Mouse (Mus musculus) inflammation-experienced regulatory T-cells, adult 16 weeks (primary cell): Measurements from ENCODE around the gene Golm1. TPM values are rescaled to one million over a fixed set of nuclear protein-coding genes. Genes with fewer than 3 reads are reported as not detected.

ENCODE experiments used
- polyA plus RNA-seq: library from polyadenylated mRNA; unstranded; fragments of 100-300 nt; shearing (Covaris generic); gene quantifications from one replicate; pipeline ENCODE4 v1.2.1, GENCODE M21; 2017

Golm1 gene
- 46.7 TPM for polyA plus RNA-seq

DNA sequence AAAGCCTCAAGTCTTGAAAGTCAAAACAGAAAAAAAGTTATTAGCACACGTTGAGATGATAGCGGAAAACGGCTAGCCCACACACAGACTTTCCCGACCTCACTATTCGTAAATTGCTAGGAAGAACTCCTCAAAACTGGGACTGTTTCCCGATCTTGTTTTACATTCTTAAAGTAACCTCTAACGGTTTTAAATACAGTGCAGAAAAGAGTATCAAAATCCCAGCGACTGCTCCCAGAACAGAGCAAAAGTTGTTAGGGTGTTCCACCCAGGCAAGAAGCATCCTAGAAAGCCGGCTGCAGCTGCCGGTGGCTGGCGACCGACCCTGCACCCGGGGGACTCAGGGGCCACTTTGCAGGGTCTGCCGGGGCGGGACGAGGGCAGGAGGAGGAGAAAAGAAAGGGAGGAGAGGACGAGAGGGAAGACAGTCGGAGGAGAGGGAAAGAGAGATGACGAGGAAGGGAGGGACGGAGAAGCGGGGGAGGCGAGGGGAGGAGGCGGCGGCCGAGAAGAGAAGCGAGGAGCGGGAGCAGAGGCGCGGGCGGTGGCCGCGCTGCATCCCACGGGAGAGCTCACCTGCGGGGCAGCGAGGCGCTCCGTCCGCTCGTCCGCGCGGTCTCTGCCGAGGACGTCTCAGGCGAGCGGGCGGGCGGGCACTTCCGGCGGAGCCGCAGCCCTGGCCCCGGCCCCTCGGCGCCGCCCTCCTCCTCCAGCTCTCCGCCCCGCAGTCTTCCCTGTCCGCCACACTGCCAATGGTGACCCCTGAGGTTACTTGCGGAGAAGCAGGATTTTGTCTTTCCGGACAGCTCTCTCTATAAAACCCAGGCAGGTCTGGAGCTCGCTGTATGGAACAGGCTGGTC, at the start of gene Golm1:
Gene Golm1 (minus strand): TSS at position 661 of the 861 bp plus-strand sequence.

GRCm38 (mm10) chr13:59711984-59712383, 36.4 kb upstream of the Golm1 start, which contains the start of gene Spata31d1b:
Gene Spata31d1b, plus strand, starts transcription at chr13:59712284.

DNA sequence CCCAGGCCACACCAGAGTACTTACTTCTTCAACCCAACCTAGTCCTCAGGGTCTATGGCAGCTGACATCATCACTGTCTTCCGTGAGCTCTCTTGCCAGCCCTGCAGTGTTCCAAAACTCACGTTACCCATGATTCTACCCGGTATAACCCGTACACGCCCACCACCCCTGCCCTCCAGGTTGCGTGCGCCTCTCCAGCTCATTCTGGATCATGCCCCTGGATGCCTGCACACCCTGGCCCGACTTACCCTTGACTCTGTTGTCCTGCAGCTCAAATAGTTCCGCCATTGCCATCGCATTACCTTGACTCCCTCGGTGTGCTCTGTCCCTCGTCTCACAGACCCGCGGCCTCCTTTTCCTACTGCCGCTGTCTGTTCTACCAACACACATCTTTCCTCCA, 34.6 kb upstream of the Golm1 start, which contains the start of gene Spata31d1a:
Gene Spata31d1a (minus strand): TSS at position 101 of the 400 bp plus-strand sequence.

DNA sequence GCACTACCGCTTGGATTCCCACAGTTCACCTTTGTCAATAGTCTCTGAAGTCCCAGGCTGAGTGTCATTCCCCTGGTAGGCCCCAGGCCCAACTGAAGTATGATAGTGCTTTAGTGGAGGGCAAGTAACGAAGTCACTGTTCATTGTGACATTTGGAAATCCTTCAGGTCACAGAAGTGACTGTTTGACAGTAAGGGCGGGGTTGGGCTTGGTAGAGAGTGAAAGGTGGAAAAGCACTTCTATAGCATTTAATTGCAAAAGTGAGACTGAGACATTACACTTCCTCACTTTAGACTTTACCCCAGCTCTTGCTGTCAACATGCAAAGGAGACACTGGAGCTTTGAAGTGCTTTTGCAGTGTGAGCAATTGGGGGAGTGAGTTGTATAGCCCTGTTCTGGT, 18.4 kb upstream of the Golm1 start, which contains the start of gene 4921517D22Rik:
Gene 4921517D22Rik (minus strand): TSS at position 101 of the 400 bp plus-strand sequence.

GRCm38 (mm10) chr13:59584947-59585647, 90.5 kb downstream of the Golm1 start, which contains the start of the genes Agtpbp1 and Naa35:
Gene Agtpbp1, minus strand, starts transcription at chr13:59585227.
Gene Naa35, plus strand, starts transcription at chr13:59585259.

Other genes with a start within 250 kb of the Golm1 start
- 20.3 TPM for gene Agtpbp1, start 90.6 kb downstream of the Golm1 start, polyA plus RNA-seq
- 84.3 TPM for gene Naa35, start 90.6 kb downstream of the Golm1 start, polyA plus RNA-seq
- gene 4921517D22Rik, start 18.3 kb upstream of the Golm1 start, polyA plus RNA-seq, result 0.15 TPM
- gene Spata31d1a, start 34.5 kb upstream of the Golm1 start, polyA plus RNA-seq, result not detected
- not detected for gene Spata31d1b, start 36.5 kb upstream of the Golm1 start, polyA plus RNA-seq
- not detected for gene Spata31d1d, start 55.9 kb upstream of the Golm1 start, polyA plus RNA-seq
- not detected for gene 1700014D04Rik, start 70.9 kb upstream of the Golm1 start, polyA plus RNA-seq
- 76.1 TPM for gene Isca1, start 94.0 kb upstream of the Golm1 start, polyA plus RNA-seq
- gene Gm49354, start 106.4 kb upstream of the Golm1 start, polyA plus RNA-seq, result not detected
- 168 TPM for gene Tut7, start 147.3 kb upstream of the Golm1 start, polyA plus RNA-seq